Mouse (Mus musculus) heart, postnatal 0 days (tissue): Measurements from ENCODE around the gene Zeb2. TPM values are rescaled to one million over a fixed set of nuclear protein-coding genes. Genes with fewer than 3 reads are reported as not detected.

Experiments
- ATAC-seq: fragments of 200-750 bp; cut with Nextera tagmentation; 2 replicates; pipeline ENCODE4 v1.8.0; 2017; ENCODE audit warnings: low read depth, moderate number of reproducible peaks, moderate library complexity; ENCODE audit not compliant: insufficient read depth
- DNase-seq: peaks from one replicate; pipeline ENCODE4 v3.0.0-alpha.2; 2016; ENCODE audit warnings: low spot score
- H3K27ac ChIP-seq: fragments of 300-500 bp; sonication (generic); 2 replicates; pipeline ENCODE4 v1.5.1; 2014; ENCODE audit warnings: low read depth, mild to moderate bottlenecking
- H3K27me3 ChIP-seq: fragments of 300-500 bp; sonication (generic); 2 replicates; pipeline ENCODE4 v1.6.1; 2014; ENCODE audit warnings: low read length, mixed read lengths; ENCODE audit not compliant: control insufficient read depth, insufficient read depth
- H3K36me3 ChIP-seq: fragments of 300-500 bp; sonication (generic); replicated peaks from 2 replicates; pipeline ENCODE4 v1.6.1; 2014; ENCODE audit warnings: low read length, mixed read lengths; ENCODE audit not compliant: control insufficient read depth, insufficient read depth
- H3K4me1 ChIP-seq: fragments of 300-500 bp; sonication (generic); 2 replicates; pipeline ENCODE4 v1.6.1; 2014; ENCODE audit warnings: antibody characterized with exemption; ENCODE audit not compliant: control insufficient read depth, insufficient read depth
- H3K4me2 ChIP-seq: fragments of 300-500 bp; sonication (generic); 2 replicates; pipeline ENCODE4 v1.6.1; 2014; ENCODE audit warnings: low read depth, mild to moderate bottlenecking, low read length, moderate library complexity
- H3K4me3 ChIP-seq: fragments of 300-500 bp; sonication (generic); 2 replicates; pipeline ENCODE4 v1.5.1; 2014; ENCODE audit warnings: low read depth, low read length
- H3K9ac ChIP-seq: fragments of 300-500 bp; sonication (generic); replicated peaks from 2 replicates; pipeline ENCODE4 v1.6.1; 2014; ENCODE audit warnings: low read depth, low read length, mixed read lengths
- H3K9me3 ChIP-seq: fragments of 300-500 bp; sonication (generic); replicated peaks from 2 replicates; pipeline ENCODE4 v1.6.1; 2016; ENCODE audit warnings: low read length; ENCODE audit not compliant: control insufficient read depth
- CTCF ChIP-seq: IDR thresholded peaks from 2 replicates; pipeline ENCODE4 v1.5.1; 2016; ENCODE audit warnings: antibody characterized with exemption, control low read depth, low read depth
- EP300 ChIP-seq: IDR thresholded peaks from 2 replicates; pipeline ENCODE4 v1.6.1; 2016; ENCODE audit warnings: antibody characterized with exemption, low read depth
- WGBS: fragments of 180-500 bp; shearing (Covaris S2); extraction: QIAGEN DNeasy Blood & Tissue Kit; methylation state at CpG from one replicate; pipeline ENCODE4 v1.1.7; 2014; 5-methylcytosine and 5-hydroxymethylcytosine counted together
- polyA plus RNA-seq: library from polyadenylated mRNA; unstranded; fragments of >200 nt; fragmentation: Nextera tagmentation; extraction: Ambion mirVana; gene quantifications from 2 replicates; pipeline ENCODE4 v1.2.1, GENCODE M21; 2015
- total RNA-seq: library from RNA; depleted of rRNA; stranded (reverse); fragments of >200 nt; gene quantifications from 2 replicates; pipeline ENCODE4 v1.2.3, GENCODE M21; 2014; ENCODE audit warnings: low replicate concordance

Zeb2 gene
- total and polyA plus RNA-seq, 2 experiments from 2014 or later, result 13.4 to 41.2 TPM

- peaks cover 18% of the 10 kb centered on the region; the same call in 1 of the 2 replicates for H3K4me1 ChIP-seq
- no peak overlapping the region for H3K4me2 ChIP-seq
- H3K9me3 ChIP-seq, result no peaks in the 10 kb centered on the region
- peaks cover 10% of the 10 kb centered on the region for H3K36me3 ChIP-seq
- ATAC-seq (no peak), DNase-seq (no peak)
- H3K9ac ChIP-seq, result no peak overlapping the region
- no peak for TF ChIP-seq EP300
- H3K27me3 ChIP-seq, result no peaks in the 10 kb centered on the region
- no peak overlapping the region for H3K27ac ChIP-seq
- 89% methylated on average over 5 of the region's 5 CpGs for WGBS
- no peak overlapping the region for H3K4me3 ChIP-seq
Measured at GRCm38 (mm10) chr2:45017186-45017800, 99.9 kb downstream of the Zeb2 start.

- no peaks in the 10 kb centered on the region for H3K27me3 ChIP-seq
- no peak for TF ChIP-seq EP300
- no peak for TF ChIP-seq CTCF
- H3K27ac ChIP-seq, result 0 out of 2 replicates have a peak overlapping the region, but pooled peaks have one; percentile 11
- no peak for DNase-seq
- H3K9ac ChIP-seq, result no peak overlapping the region
- no peaks in the 10 kb centered on the region for H3K9me3 ChIP-seq
- no peak overlapping the region for H3K4me2 ChIP-seq
- peaks cover 18% of the 10 kb centered on the region for H3K36me3 ChIP-seq
- ATAC-seq, result no peak
- no peak overlapping the region for H3K4me3 ChIP-seq
- 42% methylated on average over 5 of the region's 5 CpGs for WGBS
- 0 out of 2 replicates have a peak, but pooled peaks cover 3% of the 10 kb centered on the region for H3K4me1 ChIP-seq
Measured at GRCm38 (mm10) chr2:45013325-45013724, 103.9 kb downstream of the Zeb2 start.

GRCm38 (mm10) chr2:45012676-45013075 lies 104.5 kb downstream of the Zeb2 start:
- Histone ChIP-seq H3K9ac (no peak overlapping the region), H3K4me1 (0 out of 2 replicates have a peak, but pooled peaks cover 3% of the 10 kb centered on the region), H3K36me3 (peaks cover 18% of the 10 kb centered on the region), H3K27ac (no peak overlapping the region), H3K4me2 (no peak overlapping the region), H3K9me3 (no peaks in the 10 kb centered on the region), H3K27me3 (no peaks in the 10 kb centered on the region), H3K4me3 (no peak overlapping the region)
- no peak for ATAC-seq
- DNase-seq, result no peak
- WGBS, result 95% methylated on average over 3 of the region's 3 CpGs
- TF ChIP-seq CTCF, result no peak
- TF ChIP-seq EP300, result no peak

- Histone ChIP-seq H3K9me3 (no peaks in the 10 kb centered on the region), H3K4me1 (0 out of 2 replicates have a peak, but pooled peaks cover 3% of the 10 kb centered on the region), H3K27me3 (no peaks in the 10 kb centered on the region), H3K9ac (no peak overlapping the region), H3K36me3 (peaks cover 14% of the 10 kb centered on the region), H3K27ac (no peak overlapping the region), H3K4me2 (no peak overlapping the region), H3K4me3 (no peak overlapping the region)
- ATAC-seq, result no peak
- no peak for TF ChIP-seq EP300
- no peak for TF ChIP-seq CTCF
- DNase-seq, result no peak
- WGBS, result 95% methylated on average over 1 of the region's 1 CpGs
Measured at GRCm38 (mm10) chr2:45010701-45011100, 106.5 kb downstream of the Zeb2 start.

- Histone ChIP-seq H3K36me3 (peaks cover 42% of the 10 kb centered on the region), H3K27ac (no peak overlapping the region), H3K4me3 (no peak overlapping the region), H3K27me3 (no peaks in the 10 kb centered on the region), H3K9me3 (no peaks in the 10 kb centered on the region), H3K4me1 (peaks cover 6% of the 10 kb centered on the region), H3K9ac (no peak overlapping the region), H3K4me2 (no peak overlapping the region)
- DNase-seq (no peak), ATAC-seq (no peak)
- TF ChIP-seq CTCF (no peak), EP300 (no peak)
- 65% methylated on average over 6 of the region's 6 CpGs for WGBS
Measured at GRCm38 (mm10) chr2:44999906-45000305, 117.3 kb downstream of the Zeb2 start.

- no peak overlapping the region for H3K4me3 ChIP-seq
- ATAC-seq, result no peak
- H3K4me2 ChIP-seq, result no peak overlapping the region
- H3K27me3 ChIP-seq, result no peaks in the 10 kb centered on the region
- H3K36me3 ChIP-seq, result peaks cover 46% of the 10 kb centered on the region
- WGBS, result 95% methylated on average over 5 of the region's 5 CpGs
- H3K9ac ChIP-seq, result no peak overlapping the region
- DNase-seq, result no peak
- H3K9me3 ChIP-seq, result no peaks in the 10 kb centered on the region
- peaks cover 6% of the 10 kb centered on the region for H3K4me1 ChIP-seq
- TF ChIP-seq CTCF, result no peak
- no peak for TF ChIP-seq EP300
- no peak overlapping the region for H3K27ac ChIP-seq
Measured at GRCm38 (mm10) chr2:44998710-44999109, 118.5 kb downstream of the Zeb2 start.
